Mouse (Mus musculus): ENCODE data around the gene Islr2. TPM values are rescaled to one million over a fixed set of nuclear protein-coding genes. Genes with fewer than 3 reads are reported as not detected.
"Not testable (repeated sequence)": the region's sequence is repeated elsewhere in the genome, so short reads cannot be mapped to it uniquely, and the experiment has no call there.

Gene Islr2
- 0.04 and 0.13 TPM in 2 replicates for polyA plus RNA-seq (2015; fragmentation: Nextera tagmentation; extraction: Ambion mirVana)

DNA sequence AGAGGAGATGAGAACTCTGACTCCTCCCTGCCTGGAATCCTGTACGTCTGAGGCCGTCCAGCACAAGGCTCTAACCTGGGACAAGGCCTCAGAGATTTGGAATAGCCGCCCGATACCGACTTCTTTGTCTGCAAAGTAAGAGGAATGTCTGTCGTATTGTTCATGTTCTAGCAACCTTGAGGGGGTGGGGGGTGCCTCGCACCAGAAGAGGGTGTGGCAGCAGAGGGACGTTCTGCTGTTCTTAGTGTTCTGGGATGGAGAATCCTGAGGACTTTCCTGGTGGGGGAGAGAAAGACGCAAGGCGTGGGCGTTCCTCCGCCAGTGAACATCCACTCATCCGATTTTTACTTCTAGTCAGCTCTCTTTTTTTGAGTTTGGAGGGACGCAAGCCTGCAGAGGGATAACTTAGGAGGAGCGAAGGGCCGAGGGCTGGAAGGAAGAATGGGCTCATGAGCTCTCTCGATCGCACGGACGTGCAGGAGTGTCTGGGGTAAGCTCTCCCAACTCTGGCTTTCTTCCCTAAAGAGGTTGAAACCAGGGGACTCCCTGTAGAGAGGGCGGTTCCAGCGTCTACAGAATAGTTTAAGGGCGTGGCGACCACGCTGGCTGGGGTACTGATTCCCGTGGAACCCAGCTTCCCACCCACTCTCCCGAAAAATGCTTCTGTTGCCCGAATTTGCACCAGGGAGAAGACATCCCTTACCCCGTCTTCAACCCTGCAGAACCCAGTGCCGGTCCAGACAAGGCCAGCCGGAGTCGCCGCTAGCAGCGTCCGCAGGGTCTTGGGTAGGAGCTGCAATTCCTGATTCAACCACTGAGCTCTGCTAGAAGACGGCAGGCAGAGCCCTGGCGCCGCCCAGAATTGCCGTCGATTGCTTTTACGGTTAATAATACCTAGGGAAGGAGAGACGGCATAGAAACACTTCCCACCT, at the start of gene Islr2, which contains the start of gene Islr:
Gene Islr2 (minus strand): TSS at position 804 of the 932 bp plus-strand sequence.
Gene Islr (minus strand): TSS at position 791 of the 932 bp plus-strand sequence.
- H3K36me3 ChIP-seq (ENCODE audit: insufficient read depth, low read length): no peaks in the 10 kb centered on the region
- H3K4me3 ChIP-seq (replicated peaks; ENCODE audit: low read depth, low read length): peak within 1 kb of the TSS; percentile 32
- peak; percentile 54; the same call in 1 of the 2 replicates for TF ChIP-seq CTCF (IDR thresholded peaks at IDR 0.05; ENCODE audit: low read depth)
- H3K27me3 ChIP-seq (ENCODE audit: insufficient read depth, low read length): peaks cover 49% of the 10 kb centered on the region
- H3K4me1 ChIP-seq (replicated peaks; ENCODE audit: insufficient read depth, low read length): peaks cover 5% of the 10 kb centered on the region; the same call in 1 of the 2 replicates
- WGBS: 4% methylated on average over 42 of the region's 42 CpGs
- ATAC-seq (replicated peaks; ENCODE audit: low FRiP score, low read depth) (peak; percentile 66; the same call in 1 of the 2 replicates), DNase-seq (ENCODE audit: low spot score) (peak; percentile 94)
- peak within 1 kb of the TSS; percentile 58 for H3K4me2 ChIP-seq (ENCODE audit: low read length)
- no peak within 1 kb of the TSS for H3K9ac ChIP-seq (ENCODE audit: low read depth, low read length)
- no peak within 1 kb of the TSS for H3K27ac ChIP-seq
- H3K9me3 ChIP-seq (replicated peaks; ENCODE audit: low read length): no peaks in the 10 kb centered on the region

DNA sequence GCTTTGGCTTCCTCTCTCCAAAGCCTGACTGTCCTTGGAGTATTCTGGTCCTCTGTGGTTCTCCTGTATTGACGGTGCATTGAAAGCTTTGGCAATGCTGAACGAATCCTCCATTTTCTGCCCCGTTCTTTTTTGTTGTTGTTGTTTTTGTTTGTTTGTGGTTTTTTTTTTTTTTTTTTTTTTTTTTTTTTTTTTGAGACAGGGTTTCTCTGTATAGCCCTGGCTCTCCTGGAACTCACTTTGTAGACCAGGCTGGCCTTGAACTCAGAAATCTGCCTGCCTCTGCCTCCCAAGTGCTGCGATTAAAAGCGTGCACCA, 49.6 kb upstream of the Islr2 start:
- H3K4me3 ChIP-seq (replicated peaks; ENCODE audit: low read depth, low read length): peak overlapping the region; percentile 67
- not testable (repeated sequence) for H3K27me3 ChIP-seq (ENCODE audit: insufficient read depth, low read length); H3K9me3 ChIP-seq (replicated peaks; ENCODE audit: low read length); ATAC-seq (replicated peaks; ENCODE audit: low FRiP score, low read depth); H3K27ac ChIP-seq; H3K4me1 ChIP-seq (replicated peaks; ENCODE audit: insufficient read depth, low read length); DNase-seq (ENCODE audit: low spot score)
- H3K9ac ChIP-seq (ENCODE audit: low read depth, low read length): peak overlapping the region; percentile 80
- H3K4me2 ChIP-seq (ENCODE audit: low read length): peak overlapping the region; percentile 82
- peaks cover 11% of the 10 kb centered on the region; the same call in 1 of the 2 replicates for H3K36me3 ChIP-seq (ENCODE audit: insufficient read depth, low read length)
- WGBS: 65% methylated on average over 5 of the region's 5 CpGs

DNA sequence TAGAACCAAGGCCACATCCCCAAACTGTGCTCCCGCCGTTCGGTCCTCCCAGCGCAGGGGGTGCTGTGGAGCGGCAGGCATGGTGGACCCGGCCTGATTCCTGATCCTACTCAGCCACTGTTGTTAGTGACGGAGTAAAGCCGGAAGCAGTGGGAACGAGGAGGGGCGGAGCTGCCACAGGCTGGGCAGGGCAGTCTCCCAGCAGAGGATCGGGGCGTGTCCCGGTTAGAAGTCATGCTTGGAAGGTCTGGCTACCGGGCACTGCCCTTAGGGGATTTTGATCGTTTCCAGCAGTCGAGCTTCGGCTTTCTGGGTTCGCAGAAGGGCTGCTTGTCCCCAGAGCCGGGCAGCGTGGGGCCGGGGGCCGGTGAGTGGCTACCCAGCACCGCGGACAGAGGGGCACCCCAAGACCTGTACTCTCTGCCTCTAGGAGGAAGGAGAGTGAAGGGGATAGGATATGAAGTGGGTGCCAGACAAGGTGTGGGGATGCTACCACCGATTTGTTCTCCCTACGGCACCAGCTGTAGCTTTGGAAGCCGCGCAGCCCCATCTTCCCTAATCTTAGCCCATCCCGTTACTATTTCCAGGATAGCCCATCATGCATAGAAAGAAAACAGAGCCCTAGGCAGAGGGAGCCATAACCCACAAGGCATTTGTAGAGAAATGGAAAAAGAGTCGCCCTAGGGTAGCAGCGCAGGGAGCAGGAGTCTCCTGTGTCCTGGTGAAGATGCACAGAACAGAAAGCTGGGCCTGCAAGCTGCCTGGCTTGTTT, 49.1 kb upstream of the Islr2 start, which contains the start of gene Stoml1:
Gene Stoml1 (plus strand): TSS at position 132 of the 772 bp plus-strand sequence.
- H3K27ac ChIP-seq: peak within 1 kb of the TSS; percentile 71; the same call in 1 of the 2 replicates
- H3K4me2 ChIP-seq (ENCODE audit: low read length): peak within 1 kb of the TSS; percentile 82
- DNase-seq (ENCODE audit: low spot score) (peak; percentile 99), ATAC-seq (replicated peaks; ENCODE audit: low FRiP score, low read depth) (peak; percentile 97)
- H3K36me3 ChIP-seq (ENCODE audit: insufficient read depth, low read length): peaks cover 8% of the 10 kb centered on the region; the same call in 1 of the 2 replicates
- H3K9ac ChIP-seq (ENCODE audit: low read depth, low read length): peak within 1 kb of the TSS; percentile 80
- under 1% methylated on average over 31 of the region's 31 CpGs for WGBS
- H3K4me1 ChIP-seq (replicated peaks; ENCODE audit: insufficient read depth, low read length): peaks cover 12% of the 10 kb centered on the region; the same call in 1 of the 2 replicates
- H3K4me3 ChIP-seq (replicated peaks; ENCODE audit: low read depth, low read length): peak within 1 kb of the TSS; percentile 67
- no peaks in the 10 kb centered on the region for H3K27me3 ChIP-seq (ENCODE audit: insufficient read depth, low read length)
- TF ChIP-seq CTCF (IDR thresholded peaks at IDR 0.05; ENCODE audit: low read depth): peak; percentile 91
- H3K9me3 ChIP-seq (replicated peaks; ENCODE audit: low read length): no peaks in the 10 kb centered on the region

GRCm38 (mm10) chr9:58250730-58251129, 46.6 kb upstream of the Islr2 start:
- not testable (repeated sequence) for DNase-seq (ENCODE audit: low spot score); H3K9ac ChIP-seq (ENCODE audit: low read depth, low read length); ATAC-seq (replicated peaks; ENCODE audit: low FRiP score, low read depth); H3K4me3 ChIP-seq (replicated peaks; ENCODE audit: low read depth, low read length); H3K27me3 ChIP-seq (ENCODE audit: insufficient read depth, low read length); H3K4me2 ChIP-seq (ENCODE audit: low read length); H3K36me3 ChIP-seq (ENCODE audit: insufficient read depth, low read length); H3K9me3 ChIP-seq (replicated peaks; ENCODE audit: low read length)
- Histone ChIP-seq H3K4me1 (replicated peaks; ENCODE audit: insufficient read depth, low read length) (peaks cover 28% of the 10 kb centered on the region), H3K27ac (peak overlapping the region; percentile 82)
- WGBS: 100% methylated on average over 1 of the region's 1 CpGs

GRCm38 (mm10) chr9:58250322-58250721, 46.2 kb upstream of the Islr2 start:
- peaks cover 28% of the 10 kb centered on the region for H3K4me1 ChIP-seq (replicated peaks; ENCODE audit: insufficient read depth, low read length)
- peak overlapping the region; percentile 67; the same call in 1 of the 2 replicates for H3K9ac ChIP-seq (ENCODE audit: low read depth, low read length)
- ATAC-seq (replicated peaks; ENCODE audit: low FRiP score, low read depth): no peak

More at GRCm38 (mm10) chr9:58250322-58250721, 46.2 kb upstream of the Islr2 start:
- Histone ChIP-seq H3K27ac (peak overlapping the region; percentile 82), H3K4me2 (ENCODE audit: low read length) (peak overlapping the region; percentile 77), H3K27me3 (ENCODE audit: insufficient read depth, low read length) (no peaks in the 10 kb centered on the region), H3K9me3 (replicated peaks; ENCODE audit: low read length) (no peaks in the 10 kb centered on the region), H3K4me3 (replicated peaks; ENCODE audit: low read depth, low read length) (no peak overlapping the region), H3K36me3 (ENCODE audit: insufficient read depth, low read length) (no peaks in the 10 kb centered on the region)
- no peak for DNase-seq (ENCODE audit: low spot score)
- TF ChIP-seq CTCF (IDR thresholded peaks at IDR 0.05; ENCODE audit: low read depth): no peak
- 68% methylated on average over 8 of the region's 8 CpGs for WGBS
